Mouse (Mus musculus): ENCODE measurements around the gene Hecw2.

- TF ChIP-seq CTCF (conservative IDR thresholded peaks at IDR 0.05; ENCODE audit: insufficient read depth, insufficient read length, low read depth, low read length), result no peak
- TF ChIP-seq POLR2A (IDR thresholded peaks at IDR 0.05; ENCODE audit: low read depth, low read length), result no peak
Observed at GRCm38 (mm10) chr1:54180663-54181062, 14.3 kb downstream of the Hecw2 start.

All from kidney, adult 2 months (tissue).